Mouse (Mus musculus) naive thymus-derived CD4-positive, alpha-beta T cell, adult 2 months (primary cell): Measurements from ENCODE around the gene Irf6.
A peak's percentile ranks its signal among the peaks of the same experiment; 100 is the strongest.

ENCODE experiments used
- DNase-seq: peaks from one replicate; pipeline ENCODE4 v3.0.0-alpha.2; 2011; ENCODE audit warnings: low read depth

The Irf6 gene

GRCm38 (mm10) chr1:193152872-193153271 is at the start of gene Irf6:
Gene Irf6, plus strand, starts transcription at chr1:193153111.
- DNase-seq, result peak; percentile 75

GRCm38 (mm10) chr1:193112093-193112492 is 40.8 kb upstream of the Irf6 start:
- DNase-seq, result no peak

- DNase-seq, result no peak
Measured at GRCm38 (mm10) chr1:193122793-193123192, 30.1 kb upstream of the Irf6 start.

DNA sequence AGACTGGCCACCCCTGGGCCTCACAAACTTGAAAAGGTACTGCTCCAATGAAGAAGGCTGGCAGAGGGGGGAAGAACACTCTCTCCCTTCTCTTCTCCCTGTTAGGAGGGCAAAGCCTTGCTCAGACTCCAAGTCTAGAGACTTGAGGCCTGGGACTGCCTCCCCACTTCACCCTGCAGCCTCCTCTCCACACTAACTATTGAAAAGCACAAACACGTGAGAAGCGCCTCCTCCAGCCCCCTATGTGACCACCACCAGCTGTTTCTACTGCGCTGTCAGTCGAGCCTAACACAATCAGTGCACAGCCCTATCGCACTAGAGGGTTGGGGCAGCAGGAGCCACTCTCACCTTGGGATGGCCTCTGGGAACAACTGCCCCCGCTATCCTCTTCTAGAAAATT is 29.6 kb upstream of the Irf6 start:
- no peak for DNase-seq

DNA sequence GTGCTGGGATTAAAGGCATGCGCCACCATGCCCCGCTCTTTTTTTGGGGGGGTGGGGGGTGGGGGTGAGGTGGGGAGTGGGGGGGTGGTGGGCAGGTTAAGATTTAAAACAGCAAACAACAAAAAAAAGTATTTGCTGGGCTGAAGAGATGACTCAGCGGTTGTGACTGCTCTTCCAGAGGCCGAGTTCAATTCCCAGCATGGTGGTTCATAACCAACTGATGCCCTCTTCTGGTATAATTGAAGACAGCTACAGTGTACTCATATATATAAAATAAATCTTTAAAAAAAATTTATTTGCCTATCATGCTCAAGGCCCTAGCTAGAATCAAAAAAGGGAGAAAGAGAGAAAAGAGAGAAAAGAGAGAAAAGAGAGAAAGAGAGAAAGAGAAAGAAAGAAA is 27.1 kb upstream of the Irf6 start:
- DNase-seq, result no peak

- no peak for DNase-seq
Measured at GRCm38 (mm10) chr1:193128055-193128454, 24.9 kb upstream of the Irf6 start.

DNA sequence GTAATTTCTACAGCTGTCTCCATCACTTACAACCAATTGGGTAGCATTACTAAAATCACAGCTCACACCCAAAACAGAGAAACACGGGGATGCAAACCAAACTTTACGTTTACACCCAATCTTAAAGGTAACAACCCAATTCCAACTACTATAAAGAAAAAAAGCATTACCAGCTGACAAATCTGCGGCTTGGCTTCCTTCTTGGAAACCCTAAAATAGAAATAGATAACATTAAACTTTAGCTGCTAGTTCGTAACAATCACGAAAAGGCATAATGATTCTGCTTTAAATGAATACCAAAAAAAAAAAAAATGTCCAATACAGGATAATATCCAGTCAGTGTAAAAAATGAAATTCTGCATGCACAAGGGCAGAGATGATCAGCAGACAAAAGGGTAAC is 23.6 kb upstream of the Irf6 start:
- DNase-seq, result no peak

DNA sequence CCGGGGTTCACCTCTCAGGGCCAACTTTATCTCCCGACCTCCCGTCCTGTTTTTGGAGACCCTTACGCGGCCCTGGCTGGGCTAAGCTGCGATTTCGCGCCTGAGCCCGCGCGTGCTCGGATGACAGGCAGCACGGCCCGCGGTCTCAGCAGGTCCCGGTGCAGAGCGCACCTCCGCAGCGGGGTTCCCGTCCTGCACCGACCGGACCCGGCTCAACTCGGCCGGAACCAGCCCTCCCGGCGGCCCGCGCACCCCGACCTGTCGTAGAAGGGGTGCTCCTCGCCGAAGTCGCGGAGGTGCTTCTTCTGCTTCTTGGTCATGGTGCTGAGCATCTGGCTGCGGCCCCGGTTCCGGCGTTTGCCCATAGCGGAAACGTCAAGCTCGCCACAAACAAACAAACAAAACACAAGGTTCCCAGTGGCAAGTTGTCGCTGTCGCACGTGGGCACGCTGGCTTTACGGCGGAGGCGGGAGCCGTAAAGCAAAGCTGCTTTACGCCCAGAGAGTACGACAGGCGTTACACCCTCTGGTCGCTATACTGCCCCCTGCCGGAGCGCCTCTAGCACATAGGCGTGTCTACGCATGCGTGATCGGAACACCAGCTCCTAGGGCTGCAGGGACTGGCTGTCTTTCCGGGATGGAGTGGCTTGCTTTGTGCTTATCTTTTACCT is 23.0 kb upstream of the Irf6 start, which contains the start of gene Diexf:
Gene Diexf, minus strand, starts transcription at position 487 of the 670 bp plus-strand sequence.
- DNase-seq, result peak; percentile 99

DNA sequence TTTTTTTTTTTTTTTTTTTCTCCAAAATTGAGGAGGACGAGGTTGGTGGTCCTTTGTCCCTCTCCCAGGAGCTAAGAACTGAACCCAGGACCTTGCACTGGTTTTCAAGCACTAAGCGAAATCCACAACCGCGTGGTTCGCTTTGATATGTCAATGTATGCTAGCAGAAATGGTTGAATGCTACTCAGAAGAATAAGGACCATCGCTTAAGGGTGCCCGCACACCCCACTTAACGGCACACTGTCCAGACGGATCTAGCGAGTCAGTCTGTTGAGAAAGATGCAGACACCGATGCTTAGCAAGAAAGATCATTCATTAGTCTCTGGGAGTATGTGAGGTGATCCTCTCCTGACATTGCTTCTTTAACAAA is 22.5 kb upstream of the Irf6 start:
- no peak for DNase-seq

GRCm38 (mm10) chr1:193130839-193131238 is 22.1 kb upstream of the Irf6 start:
- DNase-seq, result no peak

- no peak for DNase-seq
Measured at GRCm38 (mm10) chr1:193131311-193131948, 21.5 kb upstream of the Irf6 start.

DNA sequence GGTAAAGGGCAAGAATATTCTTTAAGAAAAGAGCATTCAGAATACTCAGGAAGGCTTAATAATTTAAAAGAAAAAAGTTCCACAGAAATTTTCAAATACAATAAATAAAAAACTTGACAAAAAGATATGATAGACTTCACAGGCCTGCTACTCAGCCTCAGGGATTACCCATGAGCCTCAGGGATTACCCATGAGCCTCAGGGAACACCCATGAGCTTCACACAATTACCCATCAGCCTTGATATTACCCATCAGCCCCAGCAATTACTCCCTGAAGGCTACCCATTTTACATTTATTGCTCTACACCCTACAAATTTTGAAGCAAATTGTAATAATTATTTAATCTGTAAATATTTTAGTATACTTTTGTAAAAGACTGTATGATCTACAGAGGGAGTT is 20.5 kb upstream of the Irf6 start:
- DNase-seq, result no peak

- peak; percentile 40 for DNase-seq
Measured at GRCm38 (mm10) chr1:193133726-193134125, 19.2 kb upstream of the Irf6 start.

DNA sequence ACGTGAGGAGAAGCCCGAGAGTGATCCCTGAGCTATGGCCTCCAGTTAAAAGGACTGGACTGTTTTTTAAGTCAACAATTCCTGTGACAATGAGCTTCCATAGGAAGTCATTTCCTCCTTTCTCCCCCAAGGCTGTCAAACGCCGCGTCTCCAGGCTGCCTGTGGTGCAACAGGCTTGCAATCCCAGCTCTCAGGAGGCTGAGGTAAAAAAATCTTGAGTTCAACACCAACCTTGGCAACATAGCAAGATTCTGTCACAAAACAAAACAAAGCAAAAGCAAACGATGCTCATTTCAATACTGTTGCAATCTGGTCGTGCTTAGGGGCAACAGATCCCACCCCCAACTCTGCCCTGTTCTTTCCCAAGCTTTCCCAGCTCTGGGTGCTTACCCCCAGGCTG is 14.8 kb upstream of the Irf6 start:
- DNase-seq, result no peak

GRCm38 (mm10) chr1:193138669-193139068 is 14.2 kb upstream of the Irf6 start:
- no peak for DNase-seq

- no peak for DNase-seq
Measured at GRCm38 (mm10) chr1:193141118-193141517, 11.8 kb upstream of the Irf6 start.

DNA sequence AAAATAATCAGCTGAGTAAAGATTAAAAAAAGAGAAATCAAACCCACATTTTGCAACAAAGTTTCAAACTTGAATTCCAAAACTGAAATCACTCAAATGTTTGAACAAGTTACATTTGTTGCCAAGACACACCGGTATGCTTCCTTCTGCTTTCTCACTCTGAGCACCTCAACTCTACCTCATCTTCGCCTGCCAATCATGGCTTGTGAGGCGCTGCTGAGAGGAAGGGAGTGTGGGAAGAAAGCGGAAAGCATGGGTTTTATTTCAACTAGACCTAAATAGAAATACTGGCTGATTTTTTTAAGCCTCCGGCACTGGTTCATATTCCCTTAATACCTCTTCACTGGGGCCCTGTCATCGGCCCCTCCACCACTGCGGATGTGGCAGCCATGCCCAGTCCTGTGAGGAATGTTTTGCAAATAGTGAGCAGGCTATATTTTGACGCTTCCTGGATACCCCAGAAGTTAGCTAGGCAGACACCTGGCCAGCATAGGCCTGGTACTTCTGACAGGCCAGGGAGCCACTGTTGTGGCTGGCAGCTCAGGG is 10.3 kb upstream of the Irf6 start:
- peak; percentile 31 for DNase-seq

DNA sequence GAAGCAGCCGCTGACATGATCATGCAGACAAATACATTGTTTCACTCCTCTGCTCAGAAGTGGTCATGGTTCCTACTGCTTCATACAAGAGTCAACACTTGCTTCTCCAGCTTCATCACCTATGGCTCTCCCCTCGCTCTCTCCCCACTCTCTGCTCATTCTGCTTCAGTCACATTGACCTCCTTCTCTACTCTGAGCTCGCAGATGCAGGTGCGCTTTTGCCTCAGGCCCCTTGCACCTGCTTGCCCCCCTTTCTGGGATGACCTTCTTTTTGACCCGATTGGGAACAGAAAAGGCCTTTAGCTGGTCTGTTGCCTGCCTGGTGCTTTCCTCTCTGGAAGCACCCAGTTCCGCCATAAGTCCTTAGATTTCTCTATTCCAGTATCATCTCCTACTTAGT is 8.4 kb upstream of the Irf6 start:
- DNase-seq, result no peak

- DNase-seq, result no peak
Measured at GRCm38 (mm10) chr1:193145101-193145500, 7.8 kb upstream of the Irf6 start.

DNA sequence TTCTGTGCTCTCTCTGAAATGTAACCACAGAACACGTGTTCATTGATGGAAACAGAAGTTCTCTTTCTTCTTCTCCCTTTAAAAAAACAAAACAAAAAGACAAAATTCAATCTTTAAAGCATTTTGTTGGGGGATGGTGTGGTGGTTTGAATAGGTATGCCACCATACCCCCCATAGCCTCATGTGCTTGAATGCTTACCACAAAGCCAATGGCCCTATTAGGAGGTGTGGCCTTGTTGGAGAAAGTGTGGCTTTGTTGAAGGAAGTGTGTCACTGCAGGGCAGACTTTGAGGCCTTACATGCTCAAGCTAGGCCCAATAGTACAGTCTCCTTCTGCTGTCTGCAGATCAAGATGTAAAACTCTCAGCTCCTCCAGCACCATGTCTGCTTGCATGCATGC is 6.5 kb upstream of the Irf6 start:
- DNase-seq, result peak; percentile 58

- DNase-seq, result no peak
Measured at GRCm38 (mm10) chr1:193149231-193149630, 3.7 kb upstream of the Irf6 start.

GRCm38 (mm10) chr1:193151134-193151533 is 1.8 kb upstream of the Irf6 start:
- no peak for DNase-seq

- DNase-seq, result no peak
Measured at GRCm38 (mm10) chr1:193153561-193153960, 650 bp downstream of the Irf6 start.
